Mouse (Mus musculus) erythroblast, embryonic 14.5 days (primary cell): ENCODE data around the gene Wdfy3.

Source experiments
- GATA1 ChIP-seq: IDR thresholded peaks from 2 replicates; pipeline ENCODE4 v1.6.1; 2012; ENCODE audit warnings: low read length, inconsistent platforms, mixed read lengths
- TAL1 ChIP-seq: IDR thresholded peaks from 3 replicates; pipeline ENCODE4 v1.6.1; 2012; ENCODE audit warnings: low read length, inconsistent platforms, mixed read lengths

DNA sequence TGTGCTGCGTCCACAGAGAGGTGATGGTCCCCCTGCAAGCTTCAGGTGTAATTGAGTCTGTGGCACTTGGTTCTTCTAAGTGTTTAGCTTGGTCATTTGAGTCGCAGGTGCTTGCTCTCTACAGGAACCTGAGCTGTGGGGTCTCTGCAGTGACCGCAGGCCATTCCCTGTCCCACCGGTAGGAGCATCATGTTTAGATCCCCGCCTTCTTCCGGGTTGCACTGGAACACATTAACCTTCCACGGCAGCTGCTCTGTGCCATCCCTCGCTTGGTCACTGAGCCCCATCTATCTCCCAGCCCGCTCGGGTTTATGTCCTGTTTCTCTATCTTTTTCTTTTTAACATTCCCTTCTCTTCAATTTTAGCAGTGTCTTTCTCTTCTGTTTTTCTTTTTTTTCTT lies 250.5 kb downstream of the Wdfy3 start:
- no peak for TF ChIP-seq GATA1
- TF ChIP-seq TAL1, result no peak
